Mouse (Mus musculus) forebrain, postnatal 0 days (tissue): ENCODE results near the gene Gba2. TPM values are rescaled to one million over a fixed set of nuclear protein-coding genes. Genes with fewer than 3 reads are reported as not detected.

Source experiments
- ATAC-seq: fragments of 200-750 bp; cut with Nextera tagmentation; 2 replicates; pipeline ENCODE4 v1.8.0; 2017; ENCODE audit warnings: mild to moderate bottlenecking, moderate library complexity
- DNase-seq: peaks from one replicate; pipeline ENCODE4 v3.0.0-alpha.2; 2015
- H3K27ac ChIP-seq: fragments of 300-500 bp; sonication (generic); 2 replicates; pipeline ENCODE4 v1.5.1; 2014; ENCODE audit warnings: low read depth, mild to moderate bottlenecking, antibody characterized with exemption, low read length, moderate library complexity, mixed read lengths
- H3K27me3 ChIP-seq: fragments of 300-500 bp; sonication (generic); 2 replicates; pipeline ENCODE4 v1.6.1; 2014; ENCODE audit warnings: mild to moderate bottlenecking, low read length, mixed read lengths; ENCODE audit not compliant: insufficient read depth
- H3K36me3 ChIP-seq: fragments of 300-500 bp; sonication (generic); 2 replicates; pipeline ENCODE4 v1.6.1; 2014; ENCODE audit warnings: mild to moderate bottlenecking, moderate library complexity; ENCODE audit not compliant: insufficient read depth
- H3K4me1 ChIP-seq: fragments of 300-500 bp; sonication (generic); 2 replicates; pipeline ENCODE4 v1.6.1; 2014; ENCODE audit warnings: antibody characterized with exemption; ENCODE audit not compliant: insufficient read depth
- H3K4me2 ChIP-seq: fragments of 300-500 bp; sonication (generic); 2 replicates; pipeline ENCODE4 v1.6.1; 2014; ENCODE audit warnings: low read depth, mild to moderate bottlenecking, moderate library complexity
- H3K4me3 ChIP-seq: fragments of 300-500 bp; sonication (generic); 2 replicates; pipeline ENCODE4 v1.5.1; 2014; ENCODE audit warnings: low read depth, low read length, mixed read lengths
- H3K9ac ChIP-seq: fragments of 300-500 bp; sonication (generic); 2 replicates; pipeline ENCODE4 v1.6.1; 2014; ENCODE audit warnings: mild to moderate bottlenecking
- H3K9me3 ChIP-seq: fragments of 300-500 bp; sonication (generic); 2 replicates; pipeline ENCODE4 v1.6.1; 2016; ENCODE audit warnings: low read length
- CTCF ChIP-seq: sonication (generic); IDR thresholded peaks from 2 replicates; pipeline ENCODE4 v1.5.1; 2016; ENCODE audit warnings: antibody characterized with exemption, control low read depth, low read depth
- WGBS: fragments of 180-500 bp; shearing (Covaris S2); extraction: QIAGEN DNeasy Blood & Tissue Kit; methylation state at CpG from one replicate; pipeline ENCODE4 v1.1.7; 2014; 5-methylcytosine and 5-hydroxymethylcytosine counted together
- polyA plus RNA-seq: library from polyadenylated mRNA; unstranded; fragments of >200 nt; fragmentation: Nextera tagmentation; extraction: Ambion mirVana; gene quantifications from 2 replicates; pipeline ENCODE4 v1.2.1, GENCODE M21; 2015
- total RNA-seq: library from RNA; depleted of rRNA; stranded (reverse); fragments of >200 nt; gene quantifications from 2 replicates; pipeline ENCODE4 v1.2.3, GENCODE M21; 2014

Gba2 gene
- total and polyA plus RNA-seq, 2 experiments from 2014 or later = 31.6 to 45.4 TPM

DNA sequence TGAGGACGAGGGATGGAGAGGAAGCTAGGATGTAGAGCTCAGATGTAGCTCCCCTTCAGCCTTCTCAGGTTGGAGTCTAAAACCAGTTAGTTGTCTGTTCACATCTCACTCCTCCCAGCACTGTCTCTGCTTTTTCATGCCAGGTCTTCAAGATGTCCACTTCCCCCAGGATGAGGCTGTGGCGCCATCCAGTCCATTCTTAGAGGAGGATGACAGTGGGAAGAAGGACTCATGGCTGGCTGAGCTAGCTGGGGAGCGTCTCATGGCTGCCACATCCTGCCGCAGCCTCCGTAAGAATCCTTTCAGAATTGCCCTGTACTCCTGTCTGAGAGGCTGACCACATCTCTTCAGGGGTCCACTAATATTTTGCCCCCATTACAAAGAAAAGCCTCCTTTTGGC, 2.0 kb upstream of the Gba2 start:
- DNase-seq (no peak), ATAC-seq (no peak)
- H3K27ac ChIP-seq = no peak overlapping the region
- WGBS = 93% methylated on average over 5 of the region's 5 CpGs
- H3K4me3 ChIP-seq = no peak overlapping the region
- H3K4me1 ChIP-seq = peaks cover 26% of the 10 kb centered on the region
- H3K9me3 ChIP-seq = no peaks in the 10 kb centered on the region
- no peak for TF ChIP-seq CTCF
- no peaks in the 10 kb centered on the region for H3K27me3 ChIP-seq
- peaks cover 42% of the 10 kb centered on the region for H3K36me3 ChIP-seq
- no peak overlapping the region for H3K9ac ChIP-seq
- no peak overlapping the region for H3K4me2 ChIP-seq

DNA sequence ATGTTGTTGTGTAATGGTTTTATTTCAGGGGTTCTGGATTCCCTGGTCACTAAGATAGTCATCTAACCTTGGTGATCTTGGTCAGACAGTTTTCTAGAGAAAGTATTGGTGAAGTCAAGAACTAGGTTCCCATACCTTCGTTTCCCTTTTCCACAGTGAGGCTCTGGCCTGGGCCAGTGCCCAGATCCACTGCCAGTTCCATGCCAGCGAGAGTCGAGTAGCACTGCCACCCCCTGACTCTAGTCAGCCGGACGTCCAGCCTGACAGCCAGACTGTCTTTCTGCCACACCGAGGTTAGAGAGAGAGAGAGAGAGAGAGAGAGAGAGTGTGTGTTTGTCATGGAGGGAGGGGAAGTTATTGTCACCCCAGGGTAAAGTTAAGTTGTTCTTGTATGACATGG, 1.1 kb upstream of the Gba2 start:
- no peak for DNase-seq
- peak overlapping the region; percentile 86 for H3K4me3 ChIP-seq
- H3K4me1 ChIP-seq = peaks cover 33% of the 10 kb centered on the region
- H3K36me3 ChIP-seq = peaks cover 42% of the 10 kb centered on the region
- peak overlapping the region; percentile 89; the same call in 1 of the 2 replicates for H3K9ac ChIP-seq
- ATAC-seq = no peak
- no peaks in the 10 kb centered on the region for H3K27me3 ChIP-seq
- H3K9me3 ChIP-seq = no peaks in the 10 kb centered on the region
- 67% methylated on average over 6 of the region's 6 CpGs for WGBS
- H3K27ac ChIP-seq = no peak overlapping the region
- H3K4me2 ChIP-seq = peak overlapping the region; percentile 88
- TF ChIP-seq CTCF = no peak

DNA sequence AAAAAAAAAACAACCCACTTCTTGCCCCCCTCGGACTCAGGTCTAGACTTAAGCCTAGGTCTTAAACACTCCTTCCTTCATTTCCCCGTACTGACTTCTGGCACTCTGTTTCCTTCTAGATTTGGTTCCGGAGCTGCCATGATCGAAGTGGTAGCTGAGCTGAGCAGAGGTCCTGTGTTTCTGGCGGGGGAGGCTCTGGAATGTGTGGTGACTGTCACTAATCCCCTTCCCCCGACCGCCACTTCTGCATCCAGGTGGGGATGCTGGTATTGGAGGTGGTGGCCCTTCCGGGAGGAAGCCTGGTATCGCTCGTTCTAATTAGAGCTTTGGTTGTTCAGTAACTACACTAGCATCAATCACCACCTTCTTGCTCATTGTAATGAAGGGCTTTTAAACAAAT, 583 bp upstream of the Gba2 start:
- Histone ChIP-seq H3K4me2 (peak overlapping the region; percentile 88), H3K9ac (peak overlapping the region; percentile 89), H3K27ac (peak overlapping the region; percentile 85), H3K27me3 (no peaks in the 10 kb centered on the region), H3K4me1 (peaks cover 33% of the 10 kb centered on the region), H3K4me3 (peak overlapping the region; percentile 86), H3K9me3 (no peaks in the 10 kb centered on the region), H3K36me3 (peaks cover 39% of the 10 kb centered on the region)
- no peak for ATAC-seq
- DNase-seq = peak; percentile 11
- 3% methylated on average over 10 of the region's 10 CpGs for WGBS
- TF ChIP-seq CTCF = no peak

DNA sequence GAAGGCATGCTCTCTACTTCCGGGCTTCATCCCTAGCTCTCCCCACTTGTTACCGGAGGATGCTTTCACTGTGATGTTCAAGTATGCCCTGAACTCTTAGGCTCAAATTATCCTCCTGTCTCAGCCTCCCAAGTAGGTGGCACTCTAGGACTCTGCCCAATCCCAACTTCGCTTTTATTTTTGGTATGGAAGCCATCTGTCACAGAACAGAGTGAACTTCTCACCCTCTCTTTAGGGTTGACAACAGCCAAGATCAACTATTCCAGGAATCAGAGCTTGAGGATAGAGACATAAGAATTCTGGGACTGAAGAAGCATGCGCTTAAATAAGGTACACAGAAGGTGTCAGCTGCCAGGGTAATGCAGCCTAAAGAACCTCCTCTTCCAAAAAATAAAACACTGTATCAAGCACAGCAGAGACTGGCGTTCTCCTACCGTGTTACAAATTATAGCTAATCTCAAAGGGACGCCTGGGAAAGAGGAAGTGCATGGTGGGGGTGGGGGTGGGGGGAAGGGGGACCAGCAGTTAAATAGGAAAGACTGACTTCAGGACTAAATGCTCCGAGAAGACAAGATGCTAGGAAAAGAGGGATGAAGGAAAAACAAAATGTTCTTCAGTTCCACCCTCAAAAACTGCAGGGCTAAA, 1.3 kb downstream of the Gba2 start:
- H3K27ac ChIP-seq = no peak overlapping the region

DNA sequence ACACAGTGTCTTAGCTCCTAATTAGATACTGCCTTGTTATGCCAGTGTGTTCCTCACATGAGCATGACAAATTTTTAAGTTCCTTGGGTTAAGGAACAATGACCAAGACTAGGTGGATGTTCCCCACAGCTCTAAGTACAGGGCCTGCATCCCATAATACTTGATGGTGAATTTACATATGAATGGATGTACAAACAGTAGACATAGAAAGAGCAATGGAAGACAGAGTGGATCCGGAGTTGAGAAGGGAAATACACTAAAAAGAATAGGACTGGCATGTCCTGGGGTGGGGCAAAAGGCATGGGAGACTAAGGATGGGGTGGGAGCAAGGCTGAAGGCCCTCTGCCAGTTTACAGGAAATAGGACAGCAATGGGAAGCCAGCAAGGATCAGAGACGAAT, 3.3 kb downstream of the Gba2 start:
- H3K9ac ChIP-seq = no peak overlapping the region
- H3K27ac ChIP-seq = no peak overlapping the region
- ATAC-seq (no peak), DNase-seq (no peak)
- no peak overlapping the region for H3K4me3 ChIP-seq
- peaks cover 37% of the 10 kb centered on the region for H3K36me3 ChIP-seq
- peak overlapping the region; percentile 88 for H3K4me2 ChIP-seq
- H3K4me1 ChIP-seq = peaks cover 33% of the 10 kb centered on the region
- 28% methylated on average over 2 of the region's 2 CpGs for WGBS
- no peaks in the 10 kb centered on the region for H3K9me3 ChIP-seq
- H3K27me3 ChIP-seq = no peaks in the 10 kb centered on the region
- TF ChIP-seq CTCF = no peak

More for the DNA sequence above, 1.3 kb downstream of the Gba2 start:
- no peak for TF ChIP-seq CTCF
- H3K4me2 ChIP-seq = peak overlapping the region; percentile 88
- no peaks in the 10 kb centered on the region for H3K9me3 ChIP-seq
- 53% methylated on average over 8 of the region's 8 CpGs for WGBS
- peak overlapping the region; percentile 86 for H3K4me3 ChIP-seq
- H3K36me3 ChIP-seq = peaks cover 38% of the 10 kb centered on the region
- DNase-seq (no peak), ATAC-seq (no peak)
- H3K27me3 ChIP-seq = no peaks in the 10 kb centered on the region
- peaks cover 33% of the 10 kb centered on the region for H3K4me1 ChIP-seq
- H3K9ac ChIP-seq = peak overlapping the region; percentile 89

DNA sequence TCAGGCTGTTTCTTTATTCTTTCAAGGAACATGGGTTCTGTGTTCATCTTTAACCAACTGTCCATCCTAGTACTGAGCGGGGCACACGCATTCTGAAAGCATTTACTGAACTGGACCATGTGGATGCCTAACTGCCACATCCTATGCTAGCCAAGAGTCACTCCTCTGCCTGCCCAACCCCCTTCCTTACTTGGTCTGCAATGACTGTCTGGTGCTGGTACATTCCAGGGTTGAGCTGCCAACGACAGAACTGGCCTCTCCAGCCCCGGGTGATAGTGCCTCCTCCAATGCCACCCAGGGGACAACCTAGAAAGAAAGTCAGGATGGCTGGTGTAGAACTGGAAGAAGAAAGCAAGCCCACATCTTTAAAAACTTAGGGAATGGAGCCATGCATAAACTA, 5.1 kb downstream of the Gba2 start:
- Histone ChIP-seq H3K36me3 (peaks cover 55% of the 10 kb centered on the region), H3K4me3 (no peak overlapping the region), H3K9me3 (no peaks in the 10 kb centered on the region), H3K27me3 (no peaks in the 10 kb centered on the region), H3K4me1 (peaks cover 27% of the 10 kb centered on the region), H3K4me2 (no peak overlapping the region), H3K27ac (no peak overlapping the region), H3K9ac (no peak overlapping the region)
- WGBS = 92% methylated on average over 4 of the region's 4 CpGs
- no peak for TF ChIP-seq CTCF
- DNase-seq (no peak), ATAC-seq (no peak)

DNA sequence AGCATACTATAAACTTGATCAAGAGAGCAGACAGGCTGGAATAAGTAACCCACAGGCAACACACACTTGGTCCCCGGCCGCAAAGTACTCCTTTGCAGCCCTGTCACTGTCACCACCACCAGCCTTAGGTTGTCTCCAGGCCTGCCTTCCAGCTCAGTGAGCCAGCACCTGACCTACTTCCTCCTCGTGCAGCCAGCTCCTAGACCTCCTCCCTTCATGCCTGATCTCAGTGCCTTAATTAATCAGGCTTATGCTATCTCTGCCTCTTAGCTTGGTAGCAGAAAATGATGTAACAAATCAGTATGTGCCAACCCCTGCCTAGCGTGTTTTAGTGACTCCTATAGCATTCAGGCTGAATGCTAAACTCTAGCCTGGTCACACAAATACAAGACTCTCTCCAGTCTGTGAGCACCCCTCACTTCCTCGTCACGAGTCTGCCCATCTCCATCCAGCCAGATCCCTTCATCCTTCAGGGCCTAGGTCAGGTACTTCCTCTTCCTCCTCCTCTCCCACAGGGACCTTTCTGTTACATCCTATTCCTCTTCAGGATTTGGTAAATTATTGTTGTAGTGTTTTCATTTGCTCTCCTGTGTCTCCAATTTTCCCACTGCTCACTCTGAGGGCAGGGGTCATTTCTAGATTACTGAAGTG, 7.2 kb downstream of the Gba2 start:
- H3K36me3 ChIP-seq = peaks cover 75% of the 10 kb centered on the region
- DNase-seq (no peak), ATAC-seq (no peak)
- H3K27ac ChIP-seq = no peak overlapping the region
- no peaks in the 10 kb centered on the region for H3K9me3 ChIP-seq
- WGBS = 89% methylated on average over 6 of the region's 6 CpGs
- H3K27me3 ChIP-seq = no peaks in the 10 kb centered on the region
- no peak for TF ChIP-seq CTCF
- H3K9ac ChIP-seq = no peak overlapping the region
- H3K4me2 ChIP-seq = no peak overlapping the region
- H3K4me3 ChIP-seq = no peak overlapping the region
- peaks cover 14% of the 10 kb centered on the region for H3K4me1 ChIP-seq
